ENCODE assay signal across 8 mouse cellular contexts in the genomic region with DNA sequence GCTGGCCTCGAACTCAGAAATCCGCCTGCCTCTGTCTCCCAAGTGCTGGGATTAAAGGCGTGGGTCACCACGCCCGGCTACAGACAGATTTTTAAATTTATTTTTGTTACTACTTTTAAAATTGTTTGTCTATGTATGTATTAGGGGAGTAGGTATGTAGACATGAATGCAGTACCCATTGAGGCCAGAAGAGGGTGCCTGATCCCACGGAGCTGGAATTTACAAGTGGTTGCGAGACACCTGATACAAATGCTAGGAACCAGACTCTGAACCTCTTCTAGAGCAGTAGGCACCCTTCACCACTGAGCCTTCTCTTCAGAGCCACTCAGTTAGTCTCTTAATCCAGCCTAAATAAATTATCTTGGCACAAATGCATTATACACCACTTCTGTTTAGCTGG.
DNase-seq lines count a peak whose midpoint lies in the region; ATAC-seq lines count a peak whose summit lies in the region.

No protein-coding gene starts in this region.

- DNase-seq in adrenal gland, postnatal 36 days = peak; percentile 38 to 45
- DNase-seq in adrenal gland, postnatal 4 days (ENCODE audit: low spot score in 2 of 2) = no peak
- DNase-seq in testis, postnatal 10 days (ENCODE audit: low spot score) = peak; percentile 64
- DNase-seq in testis, postnatal 14 days (ENCODE audit: low spot score) = no peak
- peak; percentile 29 to 43 for DNase-seq in lung, adult 18-20 months
- DNase-seq in ovary, postnatal 36 days (ENCODE audit: low spot score) = no peak
- no peak for DNase-seq in urinary bladder, postnatal 14 days (ENCODE audit: low spot score)

- ATAC-seq in erythroid progenitor cell, adult 5-6 weeks (replicated peaks; ENCODE audit: low FRiP score, poor library complexity, severe bottlenecking) = no peak

Comparison
In these comparisons a context has a peak if more than half of its experiments do, and no peak if none do; other contexts are left out.
1. DNase-seq: peak in adrenal gland, postnatal 36 days (2 of 2), testis, postnatal 10 days (single experiment) and lung, adult 18-20 months (2 of 2); none in adrenal gland, postnatal 4 days (0 of 2), testis, postnatal 14 days (single experiment), ovary, postnatal 36 days (single experiment) and urinary bladder, postnatal 14 days (single experiment).